Comparison of ENCODE assay signal across 12 mouse cellular contexts in genomic region chr6:143068181-143068915, GRCm38 (mm10). TPM values are rescaled to one million over a fixed set of nuclear protein-coding genes. Genes with fewer than 3 reads are reported as not detected.
DNase-seq lines count a peak whose midpoint lies in the region; ATAC-seq lines count a peak whose summit lies in the region.
"Had no signal": no experiment of that assay in that cellular context is flagged by ENCODE, and none has a peak within 500 bp of the region (broad histone marks: within the 10 kb centered on the region; RNA-seq: fewer than 3 reads in every experiment).

No protein-coding gene starts in this region.

- peaks cover 22% of the 10 kb centered on the region for H3K4me1 ChIP-seq in heart, embryonic 13.5 days
- H3K4me1 ChIP-seq in liver, embryonic 13.5 days (replicated peaks): peaks cover 61% of the 10 kb centered on the region
- H3K4me1 ChIP-seq in hindbrain, embryonic 11.5 days (replicated peaks; ENCODE audit: control insufficient read depth, insufficient read depth, low read length): no peaks in the 10 kb centered on the region
- H3K4me1 ChIP-seq: embryonic facial prominence, embryonic 13.5 days; limb, embryonic 13.5 days had no signal

- H3K9ac ChIP-seq in heart, embryonic 13.5 days: no peak overlapping the region
- peak overlapping the region; percentile 54 for H3K9ac ChIP-seq in liver, embryonic 13.5 days
- H3K9ac ChIP-seq in hindbrain, embryonic 11.5 days (ENCODE audit: low read depth, low read length): no peak overlapping the region
- H3K9ac ChIP-seq: embryonic facial prominence, embryonic 13.5 days; limb, embryonic 13.5 days had no signal

- ATAC-seq in heart, embryonic 13.5 days (ENCODE audit: extremely low read depth, insufficient number of reproducible peaks, low FRiP score, low TSS enrichment): no peak
- ATAC-seq in liver, embryonic 13.5 days (ENCODE audit: low read depth): peak; percentile 98
- no peak for ATAC-seq in hindbrain, embryonic 11.5 days (ENCODE audit: low FRiP score)
- ATAC-seq in frontal cortex, adult (ENCODE audit: low TSS enrichment): no peak

- 0 out of 2 replicates have a peak overlapping the region, but pooled peaks have one; percentile 8 for H3K27ac ChIP-seq in heart, embryonic 13.5 days (replicated peaks)
- H3K27ac ChIP-seq in liver, embryonic 13.5 days: peak overlapping the region; percentile 92
- no peak overlapping the region for H3K27ac ChIP-seq in hindbrain, embryonic 11.5 days (ENCODE audit: low read depth, low read length)
- H3K27ac ChIP-seq: embryonic facial prominence, embryonic 13.5 days; limb, embryonic 13.5 days had no signal

- intact Hi-C loops in heart, postnatal 14 days (cut with DNase I): no loop called here

- peak overlapping the region; percentile 28 for H3K4me2 ChIP-seq in heart, embryonic 13.5 days
- peak overlapping the region; percentile 59 for H3K4me2 ChIP-seq in liver, embryonic 13.5 days
- no peak overlapping the region for H3K4me2 ChIP-seq in hindbrain, embryonic 11.5 days (replicated peaks; ENCODE audit: low read depth, low read length)
- H3K4me2 ChIP-seq: embryonic facial prominence, embryonic 13.5 days; limb, embryonic 13.5 days had no signal

- no peaks in the 10 kb centered on the region for H3K9me3 ChIP-seq in heart, embryonic 13.5 days
- no peaks in the 10 kb centered on the region for H3K9me3 ChIP-seq in liver, embryonic 13.5 days (replicated peaks)
- no peaks in the 10 kb centered on the region for H3K9me3 ChIP-seq in hindbrain, embryonic 11.5 days (ENCODE audit: control insufficient read depth, low read length)
- H3K9me3 ChIP-seq: embryonic facial prominence, embryonic 13.5 days; limb, embryonic 13.5 days had no signal

- WGBS in heart, embryonic 13.5 days: 49% methylated on average over 9 of the region's 9 CpGs
- 32% methylated on average over 9 of the region's 9 CpGs for WGBS in liver, embryonic 13.5 days (ENCODE audit: insufficient replicate concordance)
- 75% methylated on average over 9 of the region's 9 CpGs for WGBS in hindbrain, embryonic 11.5 days

- no peak for DNase-seq in heart, postnatal 14 days
- peak; percentile 72 for DNase-seq in CD4-positive, CD25-positive, alpha-beta regulatory T cell, adult 2 months (ENCODE audit: low read depth, low spot score)
- DNase-seq in c-Kit-negative CD71-positive TER-119-positive erythroid progenitor cells, embryonic 14.5 days (ENCODE audit: low read depth, low spot score): peak; percentile 85
- peak; percentile 63 for DNase-seq in liver, embryonic 13.5 days
- DNase-seq in layer of hippocampus, postnatal 36 days: no peak
- DNase-seq in hindbrain, embryonic 11.5 days (ENCODE audit: low spot score): no peak
- DNase-seq: cerebellum, adult 8-10 months; kidney, postnatal 36 days had no signal

- H3K36me3 ChIP-seq in heart, embryonic 13.5 days: peaks cover 13% of the 10 kb centered on the region
- H3K36me3 ChIP-seq in liver, embryonic 13.5 days: peaks cover 26% of the 10 kb centered on the region
- H3K36me3 ChIP-seq in hindbrain, embryonic 11.5 days (ENCODE audit: control insufficient read depth, insufficient read depth, low read length): no peaks in the 10 kb centered on the region

- no peak overlapping the region for H3K4me3 ChIP-seq in heart, embryonic 13.5 days
- peak overlapping the region; percentile 21; the same call in 1 of the 2 replicates for H3K4me3 ChIP-seq in liver, embryonic 13.5 days (replicated peaks)
- H3K4me3 ChIP-seq in hindbrain, embryonic 11.5 days (ENCODE audit: low read depth, low read length): no peak overlapping the region
- H3K4me3 ChIP-seq: embryonic facial prominence, embryonic 13.5 days; limb, embryonic 13.5 days had no signal

- no peaks in the 10 kb centered on the region for H3K27me3 ChIP-seq in heart, embryonic 13.5 days (replicated peaks)
- no peaks in the 10 kb centered on the region for H3K27me3 ChIP-seq in liver, embryonic 13.5 days
- H3K27me3 ChIP-seq in hindbrain, embryonic 11.5 days (ENCODE audit: control insufficient read depth, insufficient read depth, low read length): no peaks in the 10 kb centered on the region
- H3K27me3 ChIP-seq: embryonic facial prominence, embryonic 13.5 days; limb, embryonic 13.5 days had no signal

RNA-seq across cellular contexts. Expression of gene C2cd5, which starts 31.6 kb away (rescaled TPM):
- polyA plus RNA-seq in heart, embryonic 13.5 days (2015; fragmentation: Nextera tagmentation; extraction: Ambion mirVana): 16.5 and 18.1 TPM in 2 replicates
- 10 to 100 TPM; 19.2 to 20.1 TPM for total RNA-seq in heart, postnatal 14 days (2021)
- 15.2 and 18.8 TPM in 2 replicates for polyA plus RNA-seq in liver, embryonic 13.5 days (2015; fragmentation: Nextera tagmentation; extraction: Ambion mirVana)
- total RNA-seq in layer of hippocampus, postnatal 36 days (2021): 100 to 1,000 TPM in 1 of 2 experiments, 10 to 100 TPM in 1; 97.8 to 114 TPM
- 33.1 and 35.5 TPM in 2 replicates for polyA plus RNA-seq in hindbrain, embryonic 11.5 days (2014; fragmentation: Nextera tagmentation; extraction: Ambion mirVana)

Comparison
In these comparisons a context has a peak if more than half of its experiments do, and no peak if none do; other contexts are left out.
1. DNase-seq: peak in CD4-positive, CD25-positive, alpha-beta regulatory T cell, adult 2 months (single experiment), c-Kit-negative CD71-positive TER-119-positive erythroid progenitor cells, embryonic 14.5 days (single experiment) and liver, embryonic 13.5 days (single experiment); none in heart, postnatal 14 days (0 of 2), layer of hippocampus, postnatal 36 days (0 of 2) and hindbrain, embryonic 11.5 days (single experiment).